Mouse (Mus musculus): ENCODE results near the gene Coro2a. TPM values are rescaled to one million over a fixed set of nuclear protein-coding genes. Genes with fewer than 3 reads are reported as not detected.

Gene Coro2a
- total and polyA plus RNA-seq, 3 experiments = 0.35 to 6.8 TPM; not detected in 1

- TF ChIP-seq POLR2AphosphoS2 (IDR thresholded peaks at IDR 0.05; ENCODE audit: low read length) = no peak
These were observed 9.2 kb upstream of the Coro2a start (continued) for GRCm38 (mm10) chr4:46611181-46611580.

GRCm38 (mm10) chr4:46607601-46608000 is 5.6 kb upstream of the Coro2a start:
- DNase-seq (ENCODE audit: low read depth, low spot score) = no peak
- no peaks in the 10 kb centered on the region for H3K4me1 ChIP-seq (ENCODE audit: control insufficient read depth in 1 of 2, insufficient read depth in 2 of 2, low read length in 2 of 2)

GRCm38 (mm10) chr4:46605451-46605850 is 3.4 kb upstream of the Coro2a start:
- Histone ChIP-seq H3K9me3 (replicated peaks; ENCODE audit: insufficient read depth, low read length) (no peaks in the 10 kb centered on the region), H3K79me2 (ENCODE audit: control insufficient read depth, insufficient read depth, low read length, poor library complexity) (no peaks in the 10 kb centered on the region; the same call in 1 of the 2 replicates), H3K4me3 (ENCODE audit: control insufficient read depth in 1 of 2, insufficient read depth in 1 of 2, low read depth in 2 of 2, low read length in 2 of 2) (no peak overlapping the region), H3K9ac (ENCODE audit: control insufficient read depth, low read depth, low read length, poor library complexity, severe bottlenecking) (no peak overlapping the region), H3K36me3 (ENCODE audit: control insufficient read depth in 1 of 2, insufficient read depth in 2 of 2, low read length in 2 of 2) (no peaks in the 10 kb centered on the region), H3K27ac (ENCODE audit: control insufficient read depth, low read depth, low read length) (no peak overlapping the region), H3K4me1 (ENCODE audit: control insufficient read depth in 1 of 2, insufficient read depth in 2 of 2, low read length in 2 of 2) (no peaks in the 10 kb centered on the region), H3K27me3 (ENCODE audit: control insufficient read depth in 1 of 2, insufficient read depth in 2 of 2, low read length in 2 of 2) (peaks cover 7 to 8% of the 10 kb centered on the region in 2 experiments; a peak in 3 of 4 replicates)
- DNase-seq (ENCODE audit: low read depth, low spot score) = no peak
- TF ChIP-seq CHD2 (IDR thresholded peaks at IDR 0.05; ENCODE audit: low read length) = no peak
- no peak for TF ChIP-seq CTCF (IDR thresholded peaks at IDR 0.05 in 2 of 3, conservative IDR thresholded peaks at IDR 0.05 in 1 of 3; ENCODE audit: control insufficient read depth in 1 of 3, insufficient read depth in 1 of 3, low read depth in 2 of 3, low read length in 3 of 3, poor library complexity in 1 of 3, severe bottlenecking in 1 of 3)
- TF ChIP-seq ZMIZ1 (IDR thresholded peaks at IDR 0.05; ENCODE audit: low read depth, low read length) = no peak
- no peak for TF ChIP-seq E2F4 (IDR thresholded peaks at IDR 0.05; ENCODE audit: borderline replicate concordance, low read depth, low read length)
- TF ChIP-seq NRF1 (IDR thresholded peaks at IDR 0.05; ENCODE audit: insufficient read depth, low read depth, low read length, poor library complexity, severe bottlenecking) = no peak
- no peak for TF ChIP-seq POLR2AphosphoS5 (IDR thresholded peaks at IDR 0.05; ENCODE audit: borderline replicate concordance, low read depth, low read length)
- TF ChIP-seq ETS1 (IDR thresholded peaks at IDR 0.05; ENCODE audit: low read depth, low read length) = no peak
- TF ChIP-seq MYB (IDR thresholded peaks at IDR 0.05; ENCODE audit: low read depth, low read length) = no peak
- no peak for TF ChIP-seq EP300 (IDR thresholded peaks at IDR 0.05; ENCODE audit: low read depth in 1 of 2, low read length in 2 of 2)
- no peak for TF ChIP-seq ZC3H11A (IDR thresholded peaks at IDR 0.05; ENCODE audit: low read depth, low read length)
- no peak for TF ChIP-seq CHD1 (IDR thresholded peaks at IDR 0.05; ENCODE audit: low read depth, low read length)

More at GRCm38 (mm10) chr4:46607601-46608000, 5.6 kb upstream of the Coro2a start:
- no peak overlapping the region for H3K9ac ChIP-seq (ENCODE audit: control insufficient read depth, low read depth, low read length, poor library complexity, severe bottlenecking)
- H3K36me3 ChIP-seq (ENCODE audit: control insufficient read depth in 1 of 2, insufficient read depth in 2 of 2, low read length in 2 of 2) = no peaks in the 10 kb centered on the region
- no peak overlapping the region for H3K27ac ChIP-seq (ENCODE audit: control insufficient read depth, low read depth, low read length)
- no peaks in the 10 kb centered on the region for H3K79me2 ChIP-seq (ENCODE audit: control insufficient read depth, insufficient read depth, low read length, poor library complexity)
- TF ChIP-seq MYC (IDR thresholded peaks at IDR 0.05; ENCODE audit: low read depth, low read length) = no peak
- peak; percentile 20; the same call in 1 of the 2 replicates for TF ChIP-seq SMC3 (IDR thresholded peaks at IDR 0.05; ENCODE audit: low read depth, low read length)
- no peak for TF ChIP-seq MAX (IDR thresholded peaks at IDR 0.05; ENCODE audit: low read length)
- H3K4me3 ChIP-seq (ENCODE audit: control insufficient read depth in 1 of 2, insufficient read depth in 1 of 2, low read depth in 2 of 2, low read length in 2 of 2) = no peak overlapping the region
- H3K27me3 ChIP-seq (ENCODE audit: control insufficient read depth in 1 of 2, insufficient read depth in 2 of 2, low read length in 2 of 2) = no peaks in the 10 kb centered on the region
- H3K9me3 ChIP-seq (replicated peaks; ENCODE audit: insufficient read depth, low read length) = no peaks in the 10 kb centered on the region
